Mouse (Mus musculus): ENCODE measurements around the gene Ceacam20.
"Not testable (repeated sequence)": the region's sequence is repeated elsewhere in the genome, so short reads cannot be mapped to it uniquely, and the experiment has no call there.

Ceacam20 gene

GRCm38 (mm10) chr7:19945821-19946515 lies 19.2 kb upstream of the Ceacam20 start:
- in situ Hi-C loops (cut with MboI; ENCODE audit: unreplicated experiment in 2 of 2), result no loop called here

GRCm38 (mm10) chr7:19948956-19949355 lies 16.3 kb upstream of the Ceacam20 start:
- in situ Hi-C loops (cut with MboI; ENCODE audit: unreplicated experiment in 2 of 2), result no loop called here

GRCm38 (mm10) chr7:19949996-19950395 lies 15.2 kb upstream of the Ceacam20 start:
- in situ Hi-C loops (cut with MboI; ENCODE audit: unreplicated experiment in 2 of 2), result loop anchor here in 1 of 2 experiments (10.0 kb wide), 1 partner anchor 155 kb away; the partner anchor contains the start of gene Cblc

- in situ Hi-C loops (cut with MboI; ENCODE audit: unreplicated experiment in 2 of 2), result loop anchor here in 1 of 2 experiments (10.0 kb wide), 1 partner anchor 156 kb away; the partner anchor contains the start of gene Cblc
Observed at GRCm38 (mm10) chr7:19950589-19950988, 14.6 kb upstream of the Ceacam20 start, which contains the start of gene Igsf23. TSS of gene Igsf23 (minus strand) at chr7:19950756.

- in situ Hi-C loops (cut with MboI; ENCODE audit: unreplicated experiment in 2 of 2), result loop anchor here in 1 of 2 experiments (10.0 kb wide), 1 partner anchor 158 kb away; the partner anchor contains the start of gene Cblc
Observed at GRCm38 (mm10) chr7:19952320-19952986, 12.8 kb upstream of the Ceacam20 start.

GRCm38 (mm10) chr7:19953054-19953453 lies 12.2 kb upstream of the Ceacam20 start:
- in situ Hi-C loops (cut with MboI; ENCODE audit: unreplicated experiment in 2 of 2), result loop anchor here in 1 of 2 experiments (10.0 kb wide), 1 partner anchor 158 kb away; the partner anchor contains the start of gene Cblc

- in situ Hi-C loops (cut with MboI; ENCODE audit: unreplicated experiment in 2 of 2), result loop anchor here (5.0 to 10.0 kb wide), 2 partner anchors 44 to 161 kb away; partner anchors contain the start of gene Cblc (in 1 of the 2)
Observed at GRCm38 (mm10) chr7:19955861-19956260, 9.4 kb upstream of the Ceacam20 start.

GRCm38 (mm10) chr7:19956341-19956781 lies 8.9 kb upstream of the Ceacam20 start:
- in situ Hi-C loops (cut with MboI; ENCODE audit: unreplicated experiment in 2 of 2), result loop anchor here (5.0 to 10.0 kb wide), 2 partner anchors 44 to 162 kb away; partner anchors contain the start of gene Cblc (in 1 of the 2)

GRCm38 (mm10) chr7:19962423-19962822 lies 2.8 kb upstream of the Ceacam20 start:
- in situ Hi-C loops (cut with MboI; ENCODE audit: unreplicated experiment in 2 of 2), result loop anchor here in 1 of 2 experiments (10.0 kb wide), 1 partner anchor 168 kb away; the partner anchor contains the start of gene Cblc

GRCm38 (mm10) chr7:19969106-19969505 lies 3.9 kb downstream of the Ceacam20 start:
- in situ Hi-C loops (cut with MboI; ENCODE audit: unreplicated experiment in 2 of 2), result loop anchor here in 1 of 2 experiments (10.0 kb wide), 1 partner anchor 174 kb away; the partner anchor contains the start of gene Cblc

- in situ Hi-C loops (cut with MboI; ENCODE audit: unreplicated experiment in 2 of 2), result loop anchor here in 1 of 2 experiments (10.0 kb wide), 1 partner anchor 175 kb away; the partner anchor contains the start of gene Cblc
Observed at GRCm38 (mm10) chr7:19969541-19970090, 4.4 kb downstream of the Ceacam20 start.

GRCm38 (mm10) chr7:19970196-19970595 lies 5.0 kb downstream of the Ceacam20 start:
- in situ Hi-C loops (cut with MboI; ENCODE audit: unreplicated experiment in 2 of 2), result no loop called here

GRCm38 (mm10) chr7:19971516-19971915 lies 6.3 kb downstream of the Ceacam20 start:
- in situ Hi-C loops (cut with MboI; ENCODE audit: unreplicated experiment in 2 of 2), result no loop called here

GRCm38 (mm10) chr7:19991165-19991564 lies 26.0 kb downstream of the Ceacam20 start, which contains the start of gene Nlrp9b:
TSS of gene Nlrp9b (plus strand) at chr7:19991465.
- in situ Hi-C loops (cut with MboI; ENCODE audit: unreplicated experiment in 2 of 2), result not testable (repeated sequence)

- in situ Hi-C loops (cut with MboI; ENCODE audit: unreplicated experiment in 2 of 2), result not testable (repeated sequence)
Observed at GRCm38 (mm10) chr7:19996721-19997120, 31.5 kb downstream of the Ceacam20 start.

GRCm38 (mm10) chr7:20009987-20010386 lies 44.8 kb downstream of the Ceacam20 start:
- in situ Hi-C loops (cut with MboI; ENCODE audit: unreplicated experiment in 2 of 2), result no loop called here

Measured in v-Abl transformed pro-B cells (cell line).